Mouse (Mus musculus): ENCODE data around the gene Dab2ip. TPM values are rescaled to one million over a fixed set of nuclear protein-coding genes. Genes with fewer than 3 reads are reported as not detected.

The Dab2ip gene
- total RNA-seq, 2 experiments from 2014 or later, result 41.7 to 46.3 TPM

- no peak for DNase-seq (ENCODE audit: low spot score)
These were observed 122.8 kb downstream of the Dab2ip start for GRCm38 (mm10) chr2:35680833-35681232.

GRCm38 (mm10) chr2:35684005-35684404 is 125.9 kb downstream of the Dab2ip start:
- no peak for DNase-seq (ENCODE audit: low spot score)

GRCm38 (mm10) chr2:35684735-35685312 is 126.8 kb downstream of the Dab2ip start:
- DNase-seq (ENCODE audit: low spot score), result no peak

- DNase-seq (ENCODE audit: low spot score), result no peak
These were observed 128.0 kb downstream of the Dab2ip start for GRCm38 (mm10) chr2:35686104-35686503.

- no peak for DNase-seq (ENCODE audit: low spot score)
These were observed 129.5 kb downstream of the Dab2ip start for GRCm38 (mm10) chr2:35687557-35688070.

GRCm38 (mm10) chr2:35688121-35688520 is 130.1 kb downstream of the Dab2ip start:
- no peak for DNase-seq (ENCODE audit: low spot score)

- no peak for DNase-seq (ENCODE audit: low spot score)
These were observed 130.5 kb downstream of the Dab2ip start for GRCm38 (mm10) chr2:35688581-35688980.

GRCm38 (mm10) chr2:35689881-35690280 is 131.8 kb downstream of the Dab2ip start:
- no peak for DNase-seq (ENCODE audit: low spot score)

GRCm38 (mm10) chr2:35691257-35692049 is 133.4 kb downstream of the Dab2ip start:
- DNase-seq (ENCODE audit: low spot score), result peak; percentile 75

GRCm38 (mm10) chr2:35692272-35692900 is 134.3 kb downstream of the Dab2ip start:
- no peak for DNase-seq (ENCODE audit: low spot score)

- DNase-seq (ENCODE audit: low spot score), result no peak
These were observed 135.0 kb downstream of the Dab2ip start for GRCm38 (mm10) chr2:35693037-35693436.

- no peak for DNase-seq (ENCODE audit: low spot score)
These were observed 136.0 kb downstream of the Dab2ip start for GRCm38 (mm10) chr2:35694111-35694510.

- no peak for DNase-seq (ENCODE audit: low spot score)
These were observed 138.1 kb downstream of the Dab2ip start for GRCm38 (mm10) chr2:35696193-35696541.

GRCm38 (mm10) chr2:35696542-35697391 is 138.7 kb downstream of the Dab2ip start:
- DNase-seq (ENCODE audit: low spot score), result peak; percentile 80

- DNase-seq (ENCODE audit: low spot score), result no peak
These were observed 139.7 kb downstream of the Dab2ip start for GRCm38 (mm10) chr2:35697768-35698167.

- DNase-seq (ENCODE audit: low spot score), result no peak
These were observed 142.9 kb downstream of the Dab2ip start for GRCm38 (mm10) chr2:35700966-35701365.

GRCm38 (mm10) chr2:35702001-35702400 is 143.9 kb downstream of the Dab2ip start:
- no peak for DNase-seq (ENCODE audit: low spot score)

GRCm38 (mm10) chr2:35702608-35703007 is 144.5 kb downstream of the Dab2ip start:
- no peak for DNase-seq (ENCODE audit: low spot score)

GRCm38 (mm10) chr2:35703241-35703640 is 145.2 kb downstream of the Dab2ip start:
- no peak for DNase-seq (ENCODE audit: low spot score)

- peak; percentile 46 for DNase-seq (ENCODE audit: low spot score)
These were observed 154.5 kb downstream of the Dab2ip start for GRCm38 (mm10) chr2:35712611-35713010.

- no peak for DNase-seq (ENCODE audit: low spot score)
These were observed 155.4 kb downstream of the Dab2ip start for GRCm38 (mm10) chr2:35713460-35713859.

All from gastrocnemius, adult 18-20 months (tissue).